Mouse (Mus musculus) layer of hippocampus, adult 9-11 months (tissue): Measurements from ENCODE around the gene Rftn1.
A peak's percentile ranks its signal among the peaks of the same experiment; 100 is the strongest.

ENCODE experiments used
- DNase-seq: peaks from one replicate; pipeline ENCODE4 v3.0.0; 2022

Gene Rftn1

GRCm38 (mm10) chr17:50088054-50088453 is 102.4 kb downstream of the Rftn1 start:
- DNase-seq = no peak

GRCm38 (mm10) chr17:50086887-50087286 is 103.6 kb downstream of the Rftn1 start:
- no peak for DNase-seq

GRCm38 (mm10) chr17:50084721-50085120 is 105.8 kb downstream of the Rftn1 start:
- DNase-seq = no peak

GRCm38 (mm10) chr17:50083937-50084336 is 106.5 kb downstream of the Rftn1 start:
- no peak for DNase-seq

GRCm38 (mm10) chr17:50082947-50083346 is 107.5 kb downstream of the Rftn1 start:
- DNase-seq = no peak

- no peak for DNase-seq
These were observed 108.8 kb downstream of the Rftn1 start for GRCm38 (mm10) chr17:50081647-50082046.

GRCm38 (mm10) chr17:50080991-50081390 is 109.5 kb downstream of the Rftn1 start:
- DNase-seq = no peak

GRCm38 (mm10) chr17:50078749-50079148 is 111.7 kb downstream of the Rftn1 start:
- DNase-seq = no peak

GRCm38 (mm10) chr17:50072982-50073965 is 117.2 kb downstream of the Rftn1 start:
- DNase-seq = no peak

GRCm38 (mm10) chr17:50071602-50071988 is 118.9 kb downstream of the Rftn1 start:
- DNase-seq = no peak

- no peak for DNase-seq
These were observed 119.5 kb downstream of the Rftn1 start for GRCm38 (mm10) chr17:50070822-50071601.

- peak; percentile 85 for DNase-seq
These were observed 120.4 kb downstream of the Rftn1 start for GRCm38 (mm10) chr17:50069897-50070636.

- no peak for DNase-seq
These were observed 121.3 kb downstream of the Rftn1 start for GRCm38 (mm10) chr17:50069205-50069604.

- no peak for DNase-seq
These were observed 121.8 kb downstream of the Rftn1 start for GRCm38 (mm10) chr17:50068681-50069138.

GRCm38 (mm10) chr17:50067774-50068680 is 122.4 kb downstream of the Rftn1 start:
- no peak for DNase-seq

GRCm38 (mm10) chr17:50066822-50067713 is 123.4 kb downstream of the Rftn1 start:
- no peak for DNase-seq

GRCm38 (mm10) chr17:50063832-50064627 is 126.4 kb downstream of the Rftn1 start:
- no peak for DNase-seq

- DNase-seq = no peak
These were observed 127.8 kb downstream of the Rftn1 start for GRCm38 (mm10) chr17:50062649-50063048.

GRCm38 (mm10) chr17:50061446-50061845 is 129.0 kb downstream of the Rftn1 start:
- no peak for DNase-seq

- DNase-seq = no peak
These were observed 130.3 kb downstream of the Rftn1 start for GRCm38 (mm10) chr17:50060220-50060619.
